Mouse (Mus musculus) heart, adult 2 months (tissue): ENCODE data around the gene Fnbp1.

Source experiments
- CTCF ChIP-seq: fragments of 200-600 bp; IDR thresholded peaks from 2 replicates; pipeline ENCODE4 v1.8.1; 2022; ENCODE audit warnings: antibody characterized with exemption, mild to moderate bottlenecking, moderate library complexity
- EP300 ChIP-seq: fragments of 200-500 bp; IDR thresholded peaks from 2 replicates; pipeline ENCODE4 v1.6.1; 2011; ENCODE audit warnings: low read depth, low read length, control low read depth; ENCODE audit not compliant: insufficient read depth

GRCm38 (mm10) chr2:31084169-31084850, 57.5 kb downstream of the Fnbp1 start:
- TF ChIP-seq CTCF: peak; percentile 19; the same call in 1 of the 2 replicates
- TF ChIP-seq EP300: no peak
